Comparison of ENCODE assay signal across 8 mouse cellular contexts in the genomic region with DNA sequence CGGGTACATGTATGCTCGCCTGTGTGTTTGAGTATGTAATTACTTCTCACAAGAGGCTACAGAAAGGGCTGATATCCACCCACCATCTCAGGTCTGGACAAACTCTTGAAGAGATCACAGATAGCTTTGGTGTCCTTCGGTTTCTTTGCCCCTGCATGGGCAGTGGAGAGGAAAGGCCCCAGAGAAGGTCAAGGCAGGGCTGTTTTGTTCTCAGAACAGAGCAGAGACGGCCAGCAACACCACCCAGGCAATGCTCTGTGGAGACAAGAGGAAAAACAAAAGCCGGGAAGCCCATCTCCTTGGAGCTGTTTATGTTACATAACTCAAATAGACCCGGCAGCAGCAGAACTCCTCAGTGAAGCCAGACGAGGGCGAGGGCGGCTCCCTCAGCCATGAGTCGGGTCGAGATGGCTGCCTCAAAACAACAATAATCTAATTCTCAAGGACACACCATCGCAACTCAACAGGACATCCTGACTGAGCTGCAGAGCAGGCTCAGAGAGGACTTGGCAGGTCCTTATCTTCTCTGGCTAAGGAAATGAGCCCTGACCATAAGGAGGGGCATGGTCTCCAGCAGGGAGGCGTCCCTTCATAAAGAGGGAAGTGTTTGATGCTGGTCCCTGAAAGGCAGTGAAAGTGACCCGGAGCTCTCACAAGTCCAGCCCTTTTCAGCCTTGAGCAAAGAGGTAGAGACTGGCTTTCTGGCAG. TPM values are rescaled to one million over a fixed set of nuclear protein-coding genes. Genes with fewer than 3 reads are reported as not detected.
A peak's percentile ranks its signal among the peaks of the same experiment; 100 is the strongest.
DNase-seq lines count a peak whose midpoint lies in the region; ATAC-seq and TF ChIP-seq lines count a peak whose summit lies in the region.

No protein-coding gene starts in this region.

- no peak overlapping the region for H3K9ac ChIP-seq in midbrain, embryonic 14.5 days (replicated peaks; ENCODE audit: low read length)
- H3K9ac ChIP-seq in intestine, embryonic 16.5 days (ENCODE audit: low read depth, low read length): peak overlapping the region; percentile 39; the same call in 1 of the 2 replicates

- WGBS in midbrain, embryonic 10.5 days: 66% methylated on average over 14 of the region's 14 CpGs
- 67% methylated on average over 14 of the region's 14 CpGs for WGBS in midbrain, embryonic 14.5 days
- 28% methylated on average over 14 of the region's 14 CpGs for WGBS in intestine, embryonic 16.5 days
- WGBS in lung, adult 2 months: 14% methylated on average over 14 of the region's 14 CpGs

- no peaks in the 10 kb centered on the region for H3K36me3 ChIP-seq in midbrain, embryonic 10.5 days
- H3K36me3 ChIP-seq in midbrain, embryonic 14.5 days (ENCODE audit: control insufficient read depth, insufficient read depth, low read length): no peaks in the 10 kb centered on the region
- no peaks in the 10 kb centered on the region for H3K36me3 ChIP-seq in intestine, embryonic 16.5 days (ENCODE audit: control insufficient read depth, insufficient read depth, low read length)

- intact Hi-C loops in gastrocnemius, adult 2 months (cut with DNase I): no loop called here

- no peak overlapping the region for H3K4me2 ChIP-seq in midbrain, embryonic 14.5 days (ENCODE audit: low read length)
- no peak overlapping the region for H3K4me2 ChIP-seq in intestine, embryonic 16.5 days (ENCODE audit: low read depth, low read length)

- no peaks in the 10 kb centered on the region for H3K27me3 ChIP-seq in midbrain, embryonic 10.5 days (ENCODE audit: low read depth, poor library complexity, severe bottlenecking)
- no peaks in the 10 kb centered on the region for H3K27me3 ChIP-seq in midbrain, embryonic 14.5 days (ENCODE audit: control insufficient read depth, insufficient read depth, low read length)
- no peaks in the 10 kb centered on the region for H3K27me3 ChIP-seq in intestine, embryonic 16.5 days (replicated peaks; ENCODE audit: control insufficient read depth, insufficient read depth, low read length)

- H3K9me3 ChIP-seq in midbrain, embryonic 10.5 days (replicated peaks): no peaks in the 10 kb centered on the region
- no peaks in the 10 kb centered on the region for H3K9me3 ChIP-seq in midbrain, embryonic 14.5 days (ENCODE audit: control insufficient read depth, low read length)
- no peaks in the 10 kb centered on the region for H3K9me3 ChIP-seq in intestine, embryonic 16.5 days (ENCODE audit: control insufficient read depth, low read length)

- H3K4me1 ChIP-seq in midbrain, embryonic 10.5 days: peaks cover 17% of the 10 kb centered on the region
- H3K4me1 ChIP-seq in midbrain, embryonic 14.5 days (ENCODE audit: control insufficient read depth, insufficient read depth, low read length): no peaks in the 10 kb centered on the region; the same call in 1 of the 2 replicates
- H3K4me1 ChIP-seq in intestine, embryonic 16.5 days (ENCODE audit: control insufficient read depth, insufficient read depth, low read length): peaks cover 22% of the 10 kb centered on the region
- H3K4me1 ChIP-seq in lung, adult 2 months (ENCODE audit: control insufficient read depth, insufficient read depth, low read length): peaks cover 34% of the 10 kb centered on the region

- peak overlapping the region; percentile 64; the same call in 1 of the 2 replicates for H3K27ac ChIP-seq in midbrain, embryonic 10.5 days (replicated peaks)
- H3K27ac ChIP-seq in midbrain, embryonic 14.5 days (replicated peaks; ENCODE audit: low read depth, low read length): no peak overlapping the region
- H3K27ac ChIP-seq in gastrocnemius, adult 2 months: peak overlapping the region; percentile 86
- H3K27ac ChIP-seq in intestine, embryonic 16.5 days (ENCODE audit: low read length): peak overlapping the region; percentile 76

- ATAC-seq in midbrain, embryonic 14.5 days (ENCODE audit: low FRiP score, low TSS enrichment): no peak
- peak; percentile 67 for ATAC-seq in intestine, embryonic 16.5 days

- TF ChIP-seq POLR2A in lung, adult 2 months (IDR thresholded peaks at IDR 0.05; ENCODE audit: borderline replicate concordance, extremely low read depth, low read depth, low read length): peak; percentile 28; the same call in 1 of the 2 replicates

- no peak for DNase-seq in midbrain, embryonic 10.5 days (ENCODE audit: low spot score)
- no peak for DNase-seq in midbrain, embryonic 14.5 days
- peak; percentile 71 for DNase-seq in gastrocnemius, adult 2 months
- peak; percentile 74 for DNase-seq in lung, adult 2 months
- no peak for DNase-seq in frontal cortex, postnatal 10 days (ENCODE audit: low spot score in 2 of 2)
- no peak for DNase-seq in left cerebral cortex, adult 18-20 months (ENCODE audit: low spot score in 2 of 2)
- no peak for DNase-seq in layer of hippocampus, postnatal 36 days

- H3K4me3 ChIP-seq in midbrain, embryonic 10.5 days: no peak overlapping the region
- no peak overlapping the region for H3K4me3 ChIP-seq in midbrain, embryonic 14.5 days (replicated peaks; ENCODE audit: low read depth, low read length)
- H3K4me3 ChIP-seq in gastrocnemius, adult 2 months: no peak overlapping the region
- H3K4me3 ChIP-seq in intestine, embryonic 16.5 days (ENCODE audit: low read length): no peak overlapping the region
- no peak overlapping the region for H3K4me3 ChIP-seq in lung, adult 2 months (replicated peaks; ENCODE audit: extremely low read depth, low read depth, low read length)

- TF ChIP-seq CTCF in gastrocnemius, adult 2 months (IDR thresholded peaks at IDR 0.05): no peak
- no peak for TF ChIP-seq CTCF in lung, adult 2 months (IDR thresholded peaks at IDR 0.05; ENCODE audit: insufficient read depth, low read length)

RNA-seq across cellular contexts. Expression of a gene that starts 52.2 kb away (rescaled TPM):
- 1.4 and 2.0 TPM in 2 replicates for polyA plus RNA-seq in midbrain, embryonic 10.5 days (2016; fragmentation: Nextera tagmentation; extraction: Ambion mirVana)
- 2.2 and 2.5 TPM in 2 replicates for polyA plus RNA-seq in midbrain, embryonic 14.5 days (2014; fragmentation: Nextera tagmentation; extraction: Ambion mirVana)
- 1 to 10 TPM; 4.8 to 7.1 TPM for total RNA-seq in gastrocnemius, adult 2 months (2021)
- 1.6 and 1.9 TPM in 2 replicates for polyA plus RNA-seq in intestine, embryonic 16.5 days (2015; fragmentation: Nextera tagmentation; extraction: Ambion mirVana)
- polyA plus RNA-seq in lung, adult 2 months (2012; rRNA removed): 4.4 TPM in 2 replicates
- total RNA-seq in left cerebral cortex, adult 18-20 months (2021): 1 to 10 TPM; 4.1 to 4.5 TPM
- 1 to 10 TPM; 4.4 to 4.6 TPM for total RNA-seq in layer of hippocampus, postnatal 36 days (2021)

Comparison
In these comparisons a context has a peak if more than half of its experiments do, and no peak if none do; other contexts are left out.
1. DNase-seq: peak in gastrocnemius, adult 2 months (single experiment) and lung, adult 2 months (single experiment); none in midbrain, embryonic 10.5 days (single experiment), midbrain, embryonic 14.5 days (single experiment), frontal cortex, postnatal 10 days (0 of 2), left cerebral cortex, adult 18-20 months (0 of 2) and layer of hippocampus, postnatal 36 days (0 of 2).